Mouse (Mus musculus) liver, postnatal 0 days (tissue): Measurements from ENCODE around the gene Cct5. TPM values are rescaled to one million over a fixed set of nuclear protein-coding genes. Genes with fewer than 3 reads are reported as not detected.

Experiments used
- ATAC-seq: fragments of 200-750 bp; cut with Nextera tagmentation; 2 replicates; pipeline ENCODE4 v1.8.0; 2017; ENCODE audit warnings: mild to moderate bottlenecking, moderate library complexity
- DNase-seq: peaks from one replicate; pipeline ENCODE4 v3.0.0-alpha.2; 2016
- H3K27ac ChIP-seq: fragments of 300-500 bp; sonication (generic); 2 replicates; pipeline ENCODE4 v1.5.1; 2014; ENCODE audit warnings: antibody characterized with exemption, moderate library complexity, mild to moderate bottlenecking, low read depth
- H3K27me3 ChIP-seq: fragments of 300-500 bp; sonication (generic); 2 replicates; pipeline ENCODE4 v1.6.1; 2014; ENCODE audit warnings: low read length, control low read depth, mixed read lengths; ENCODE audit not compliant: insufficient read depth
- H3K36me3 ChIP-seq: fragments of 300-500 bp; sonication (generic); replicated peaks from 2 replicates; pipeline ENCODE4 v1.6.1; 2014; ENCODE audit warnings: mild to moderate bottlenecking, control low read depth, low read length, moderate library complexity, mixed read lengths; ENCODE audit not compliant: insufficient read depth
- H3K4me1 ChIP-seq: fragments of 300-500 bp; sonication (generic); 2 replicates; pipeline ENCODE4 v1.6.1; 2014; ENCODE audit warnings: antibody characterized with exemption, mild to moderate bottlenecking, control low read depth; ENCODE audit not compliant: insufficient read depth
- H3K4me2 ChIP-seq: fragments of 300-500 bp; sonication (generic); 2 replicates; pipeline ENCODE4 v1.6.1; 2014; ENCODE audit warnings: low read depth, mild to moderate bottlenecking, low read length, moderate library complexity, mixed read lengths
- H3K4me3 ChIP-seq: fragments of 300-500 bp; sonication (generic); 2 replicates; pipeline ENCODE4 v1.5.1; 2014; ENCODE audit warnings: low read depth, low read length
- H3K9ac ChIP-seq: fragments of 300-500 bp; sonication (generic); replicated peaks from 2 replicates; pipeline ENCODE4 v1.6.1; 2014; ENCODE audit warnings: mild to moderate bottlenecking, moderate library complexity
- H3K9me3 ChIP-seq: fragments of 300-500 bp; sonication (generic); 2 replicates; pipeline ENCODE4 v1.6.1; 2016; ENCODE audit warnings: mild to moderate bottlenecking, control low read depth, low read length, mixed read lengths
- CTCF ChIP-seq: sonication (generic); IDR thresholded peaks from 2 replicates; pipeline ENCODE4 v1.5.1; 2016; ENCODE audit warnings: antibody characterized with exemption, low read depth
- EP300 ChIP-seq: IDR thresholded peaks from 2 replicates; pipeline ENCODE4 v1.6.1; 2016; ENCODE audit warnings: antibody characterized with exemption, low read depth, mild to moderate bottlenecking
- WGBS: fragments of 180-500 bp; shearing (Covaris S2); extraction: QIAGEN DNeasy Blood & Tissue Kit; methylation state at CpG from one replicate; pipeline ENCODE4 v1.1.7; 2014; ENCODE audit not compliant: insufficient replicate concordance; 5-methylcytosine and 5-hydroxymethylcytosine counted together
- polyA plus RNA-seq: library from polyadenylated mRNA; unstranded; fragments of >200 nt; fragmentation: Nextera tagmentation; extraction: Ambion mirVana; gene quantifications from 2 replicates; pipeline ENCODE4 v1.2.1, GENCODE M21; 2015

Gene Cct5
- 164 and 168 TPM in 2 replicates for polyA plus RNA-seq

- ATAC-seq (peak; percentile 90), DNase-seq (peak; percentile 98)
- no peak for TF ChIP-seq CTCF
- peak; percentile 85 for TF ChIP-seq EP300
- Histone ChIP-seq H3K9me3 (no peaks in the 10 kb centered on the region), H3K4me3 (peak within 1 kb of the TSS; percentile 94), H3K36me3 (peaks cover 7% of the 10 kb centered on the region; the same call in 1 of the 2 replicates), H3K4me1 (peaks cover 28% of the 10 kb centered on the region), H3K4me2 (peak within 1 kb of the TSS; percentile 99), H3K9ac (peak within 1 kb of the TSS; percentile 96), H3K27ac (peak within 1 kb of the TSS; percentile 91), H3K27me3 (no peaks in the 10 kb centered on the region)
- WGBS = under 1% methylated on average over 63 of the region's 63 CpGs
Observed at GRCm38 (mm10) chr15:31601646-31602374, at the start of gene Cct5, which contains the start of gene Fam173b. Cct5 (minus strand) TSS chr15:31601804. Fam173b (plus strand) TSS chr15:31601852.

DNA sequence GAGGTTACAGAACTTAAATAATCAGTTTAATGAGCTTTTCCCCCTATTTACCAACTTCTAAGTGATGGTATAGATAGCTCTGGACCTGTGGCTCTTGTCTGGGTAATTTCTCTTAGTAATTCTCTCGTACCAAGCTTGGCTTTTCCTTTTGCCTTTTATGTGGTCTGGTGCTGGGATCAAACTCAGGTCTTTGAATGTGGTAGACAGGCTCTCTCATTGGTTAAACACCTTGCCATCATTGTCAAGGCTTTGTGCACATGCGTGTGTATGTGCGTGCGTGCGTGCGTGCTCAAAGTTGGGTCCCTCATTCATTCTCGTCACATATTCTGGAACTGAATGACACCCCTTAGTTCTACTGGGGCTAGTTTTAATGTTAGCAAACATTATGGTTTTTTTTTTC, 49.2 kb upstream of the Cct5 start:
- 91% methylated on average over 7 of the region's 7 CpGs for WGBS
- DNase-seq = no peak
- Histone ChIP-seq H3K36me3 (no peaks in the 10 kb centered on the region), H3K4me3 (no peak overlapping the region), H3K9ac (no peak overlapping the region), H3K27me3 (no peaks in the 10 kb centered on the region), H3K4me1 (no peaks in the 10 kb centered on the region), H3K9me3 (no peaks in the 10 kb centered on the region), H3K4me2 (no peak overlapping the region), H3K27ac (no peak overlapping the region)
- no peak for ATAC-seq
- no peak for TF ChIP-seq CTCF
- TF ChIP-seq EP300 = no peak

DNA sequence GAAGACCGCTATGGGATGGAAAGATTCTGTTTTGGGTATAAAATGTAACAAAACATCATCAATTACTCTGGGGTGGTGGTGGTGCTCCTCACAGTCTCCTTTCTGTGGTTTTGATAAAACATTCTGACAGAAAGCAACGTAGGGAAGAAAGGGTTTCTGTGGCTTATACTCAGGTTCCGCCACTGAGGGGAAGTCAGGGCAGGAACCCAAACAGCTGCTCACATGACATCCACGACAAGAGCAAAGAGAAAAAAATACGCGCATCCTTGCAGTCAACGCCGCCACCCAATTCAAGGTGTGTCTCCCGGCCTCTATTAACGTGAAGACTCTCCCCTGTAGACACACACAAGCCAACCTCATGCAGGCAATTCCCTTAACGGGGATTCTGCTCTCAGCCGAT, 48.1 kb upstream of the Cct5 start:
- Histone ChIP-seq H3K4me3 (no peak overlapping the region), H3K4me2 (no peak overlapping the region), H3K36me3 (no peaks in the 10 kb centered on the region), H3K27me3 (no peaks in the 10 kb centered on the region), H3K4me1 (no peaks in the 10 kb centered on the region), H3K9me3 (no peaks in the 10 kb centered on the region), H3K27ac (no peak overlapping the region), H3K9ac (no peak overlapping the region)
- 59% methylated on average over 12 of the region's 12 CpGs for WGBS
- ATAC-seq (no peak), DNase-seq (no peak)
- TF ChIP-seq EP300 (no peak), CTCF (no peak)

GRCm38 (mm10) chr15:31647851-31648569, 46.4 kb upstream of the Cct5 start:
- TF ChIP-seq CTCF = no peak
- TF ChIP-seq EP300 = no peak
- Histone ChIP-seq H3K9me3 (no peaks in the 10 kb centered on the region), H3K9ac (no peak overlapping the region), H3K4me2 (no peak overlapping the region), H3K4me3 (no peak overlapping the region), H3K36me3 (no peaks in the 10 kb centered on the region), H3K27me3 (no peaks in the 10 kb centered on the region), H3K4me1 (no peaks in the 10 kb centered on the region), H3K27ac (no peak overlapping the region)
- 26% methylated on average over 8 of the region's 8 CpGs for WGBS
- DNase-seq (no peak), ATAC-seq (no peak)

- no peak for DNase-seq
- Histone ChIP-seq H3K27ac (no peak overlapping the region), H3K9ac (no peak overlapping the region), H3K4me1 (no peaks in the 10 kb centered on the region), H3K4me3 (no peak overlapping the region), H3K36me3 (no peaks in the 10 kb centered on the region), H3K4me2 (no peak overlapping the region), H3K9me3 (no peaks in the 10 kb centered on the region), H3K27me3 (no peaks in the 10 kb centered on the region)
- ATAC-seq = no peak
- WGBS = 76% methylated on average over 6 of the region's 6 CpGs
- TF ChIP-seq CTCF (no peak), EP300 (no peak)
Observed at GRCm38 (mm10) chr15:31647225-31647624, 45.6 kb upstream of the Cct5 start.

GRCm38 (mm10) chr15:31636091-31636595, 34.5 kb upstream of the Cct5 start:
- H3K4me2 ChIP-seq = no peak overlapping the region
- no peaks in the 10 kb centered on the region for H3K27me3 ChIP-seq
- H3K4me1 ChIP-seq = no peaks in the 10 kb centered on the region
- no peak for ATAC-seq
- DNase-seq = no peak
- 74% methylated on average over 9 of the region's 9 CpGs for whole genome bisulfite sequencing
- no peak overlapping the region for H3K27ac ChIP-seq
- H3K36me3 ChIP-seq = no peaks in the 10 kb centered on the region
- TF ChIP-seq EP300 (no peak), CTCF (no peak)
- H3K9me3 ChIP-seq = no peaks in the 10 kb centered on the region
- no peak overlapping the region for H3K4me3 ChIP-seq
- H3K9ac ChIP-seq = no peak overlapping the region
